Mouse (Mus musculus) heart, embryonic 14.5 days (tissue): ENCODE measurements around the gene Ccer2. TPM values are rescaled to one million over a fixed set of nuclear protein-coding genes. Genes with fewer than 3 reads are reported as not detected.

Experiments used
- ATAC-seq: fragments of 200-750 bp; cut with Nextera tagmentation; 2 replicates; pipeline ENCODE4 v1.8.0; 2017; ENCODE audit warnings: low read depth, moderate TSS enrichment; ENCODE audit not compliant: insufficient number of reproducible peaks, insufficient read depth, low FRiP score
- H3K27ac ChIP-seq, 2 experiments: fragments of 200-500 bp in 1 of 2; fragments of 300-500 bp in 1 of 2; sonication (generic) in 1 of 2; replicated peaks in 1 of 2; 2 replicates each; pipeline ENCODE4 v1.5.1; 2012 to 2014; ENCODE audit warnings: low read depth in 2 of 2, low read length in 2 of 2, control low read depth in 1 of 2, mild to moderate bottlenecking in 1 of 2, mixed read lengths in 1 of 2; ENCODE audit not compliant: control insufficient read depth in 1 of 2, insufficient read depth in 1 of 2
- H3K27me3 ChIP-seq: fragments of 300-500 bp; sonication (generic); 2 replicates; pipeline ENCODE4 v1.6.1; 2014; ENCODE audit warnings: mild to moderate bottlenecking, low read length, control low read depth; ENCODE audit not compliant: control insufficient read depth, insufficient read depth
- H3K36me3 ChIP-seq: fragments of 300-500 bp; sonication (generic); 2 replicates; pipeline ENCODE4 v1.6.1; 2014; ENCODE audit warnings: mild to moderate bottlenecking, control low read depth, low read length, mixed read lengths; ENCODE audit not compliant: control insufficient read depth, insufficient read depth
- H3K4me1 ChIP-seq, 2 experiments: fragments of 200-500 bp in 1 of 2; fragments of 300-500 bp in 1 of 2; sonication (generic) in 1 of 2; 2 replicates each; pipeline ENCODE4 v1.6.1; 2012 to 2014; ENCODE audit warnings: low read length in 2 of 2, control low read depth in 1 of 2, mixed read lengths in 1 of 2; ENCODE audit not compliant: control insufficient read depth in 2 of 2, insufficient read depth in 2 of 2
- H3K4me2 ChIP-seq: fragments of 300-500 bp; sonication (generic); 2 replicates; pipeline ENCODE4 v1.6.1; 2014; ENCODE audit warnings: mild to moderate bottlenecking, low read length
- H3K4me3 ChIP-seq, 2 experiments: fragments of 200-500 bp in 1 of 2; fragments of 300-500 bp in 1 of 2; sonication (generic) in 1 of 2; 2 replicates each; pipeline ENCODE4 v1.5.1; 2012 to 2014; ENCODE audit warnings: low read length in 2 of 2, mild to moderate bottlenecking in 2 of 2, control low read depth in 1 of 2, low read depth in 1 of 2, moderate library complexity in 1 of 2; ENCODE audit not compliant: control insufficient read depth in 1 of 2, insufficient read depth in 1 of 2
- H3K9ac ChIP-seq: fragments of 300-500 bp; sonication (generic); 2 replicates; pipeline ENCODE4 v1.6.1; 2014; ENCODE audit warnings: mild to moderate bottlenecking, low read length
- H3K9me3 ChIP-seq: fragments of 300-500 bp; sonication (generic); 2 replicates; pipeline ENCODE4 v1.6.1; 2016; ENCODE audit warnings: low read length, control low read depth; ENCODE audit not compliant: control insufficient read depth
- WGBS: fragments of 180-500 bp; shearing (Covaris S2); extraction: QIAGEN DNeasy Blood & Tissue Kit; methylation state at CpG from one replicate; pipeline ENCODE4 v1.1.7; 2014; 5-methylcytosine and 5-hydroxymethylcytosine counted together
- polyA plus RNA-seq: library from polyadenylated mRNA; unstranded; fragments of >200 nt; fragmentation: Nextera tagmentation; extraction: Ambion mirVana; gene quantifications from 2 replicates; pipeline ENCODE4 v1.2.1, GENCODE M21; 2014

The Ccer2 gene
- polyA plus RNA-seq, 1 experiment from 2014 or later = not detected

- H3K27me3 ChIP-seq = no peaks in the 10 kb centered on the region
- H3K9me3 ChIP-seq = no peaks in the 10 kb centered on the region
- no peak overlapping the region for H3K4me2 ChIP-seq
- H3K27ac ChIP-seq = no peak overlapping the region
- H3K36me3 ChIP-seq = peaks cover 8% of the 10 kb centered on the region; the same call in 1 of the 2 replicates
- H3K9ac ChIP-seq = no peak overlapping the region
- H3K4me1 ChIP-seq = peaks cover 9 to 19% of the 10 kb centered on the region in 2 experiments
- H3K4me3 ChIP-seq = no peak overlapping the region
- 90% methylated on average over 9 of the region's 9 CpGs for WGBS
- ATAC-seq = no peak
Measured at GRCm38 (mm10) chr7:28769414-28769958, 13.5 kb downstream of the Ccer2 start.

- no peak overlapping the region for H3K4me3 ChIP-seq
- 62% methylated on average over 3 of the region's 3 CpGs for WGBS
- peaks cover 9 to 18% of the 10 kb centered on the region in 2 experiments for H3K4me1 ChIP-seq
- peaks cover 8% of the 10 kb centered on the region; the same call in 1 of the 2 replicates for H3K36me3 ChIP-seq
- H3K4me2 ChIP-seq = no peak overlapping the region
- no peak overlapping the region for H3K27ac ChIP-seq
- no peaks in the 10 kb centered on the region for H3K27me3 ChIP-seq
- ATAC-seq = no peak
- H3K9ac ChIP-seq = no peak overlapping the region
- no peaks in the 10 kb centered on the region for H3K9me3 ChIP-seq
Measured at GRCm38 (mm10) chr7:28770309-28770708, 14.3 kb downstream of the Ccer2 start.

- WGBS = 84% methylated on average over 11 of the region's 11 CpGs
- Histone ChIP-seq H3K4me3 (no peak overlapping the region), H3K27ac (no peak overlapping the region), H3K4me1 (peaks cover 7 to 11% of the 10 kb centered on the region in 2 experiments), H3K27me3 (no peaks in the 10 kb centered on the region), H3K9me3 (no peaks in the 10 kb centered on the region), H3K9ac (no peak overlapping the region), H3K4me2 (no peak overlapping the region), H3K36me3 (peaks cover 11% of the 10 kb centered on the region)
- ATAC-seq = no peak
Measured at GRCm38 (mm10) chr7:28771867-28772266, 15.9 kb downstream of the Ccer2 start.

- 46% methylated on average over 3 of the region's 3 CpGs for WGBS
- no peak overlapping the region for H3K4me3 ChIP-seq
- no peaks in the 10 kb centered on the region for H3K27me3 ChIP-seq
- no peak overlapping the region for H3K27ac ChIP-seq
- H3K4me2 ChIP-seq = no peak overlapping the region
- H3K4me1 ChIP-seq = peaks cover 2 to 3% of the 10 kb centered on the region in 2 experiments; a peak in 1 of 4 replicates
- ATAC-seq = no peak
- peak overlapping the region; percentile 4; the same call in 1 of the 2 replicates for H3K9ac ChIP-seq
- H3K9me3 ChIP-seq = no peaks in the 10 kb centered on the region
- peaks cover 16% of the 10 kb centered on the region for H3K36me3 ChIP-seq
Measured at GRCm38 (mm10) chr7:28773163-28773562, 17.2 kb downstream of the Ccer2 start.

DNA sequence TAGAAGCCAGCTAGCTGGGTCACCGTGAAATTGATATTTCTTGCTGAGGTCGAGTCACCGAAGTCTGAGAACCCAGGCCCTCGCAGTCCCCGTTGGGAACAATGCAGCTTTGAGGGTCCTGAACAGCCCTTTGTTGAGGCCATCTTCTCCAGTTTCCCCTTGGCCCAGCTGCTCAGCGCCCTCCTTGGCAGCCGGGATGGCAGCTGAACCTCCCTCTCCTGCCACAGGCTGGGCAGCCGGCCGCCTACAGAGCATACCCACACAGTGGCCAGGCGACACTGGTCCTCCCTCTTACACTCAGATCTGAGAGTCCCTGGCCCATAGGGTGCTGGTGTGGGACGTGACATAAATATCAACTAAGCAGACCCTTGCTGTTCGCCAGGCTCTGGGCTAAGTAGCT, 18.2 kb downstream of the Ccer2 start:
- H3K4me1 ChIP-seq = peaks cover 2 to 3% of the 10 kb centered on the region in 2 experiments; a peak in 1 of 4 replicates
- H3K4me3 ChIP-seq = no peak overlapping the region
- no peak for ATAC-seq
- WGBS = 80% methylated on average over 12 of the region's 12 CpGs
- no peak overlapping the region for H3K27ac ChIP-seq
- H3K9me3 ChIP-seq = no peaks in the 10 kb centered on the region
- H3K36me3 ChIP-seq = peaks cover 16% of the 10 kb centered on the region
- no peak overlapping the region for H3K9ac ChIP-seq
- no peak overlapping the region for H3K4me2 ChIP-seq
- no peaks in the 10 kb centered on the region for H3K27me3 ChIP-seq

GRCm38 (mm10) chr7:28775129-28775528, 19.2 kb downstream of the Ccer2 start:
- Histone ChIP-seq H3K27me3 (no peaks in the 10 kb centered on the region), H3K4me1 (peaks cover 2 to 4% of the 10 kb centered on the region in 2 experiments), H3K9me3 (no peaks in the 10 kb centered on the region), H3K27ac (no peak overlapping the region), H3K4me2 (no peak overlapping the region), H3K36me3 (peaks cover 20% of the 10 kb centered on the region), H3K4me3 (no peak overlapping the region), H3K9ac (no peak overlapping the region)
- WGBS = 84% methylated on average over 7 of the region's 7 CpGs
- ATAC-seq = no peak

DNA sequence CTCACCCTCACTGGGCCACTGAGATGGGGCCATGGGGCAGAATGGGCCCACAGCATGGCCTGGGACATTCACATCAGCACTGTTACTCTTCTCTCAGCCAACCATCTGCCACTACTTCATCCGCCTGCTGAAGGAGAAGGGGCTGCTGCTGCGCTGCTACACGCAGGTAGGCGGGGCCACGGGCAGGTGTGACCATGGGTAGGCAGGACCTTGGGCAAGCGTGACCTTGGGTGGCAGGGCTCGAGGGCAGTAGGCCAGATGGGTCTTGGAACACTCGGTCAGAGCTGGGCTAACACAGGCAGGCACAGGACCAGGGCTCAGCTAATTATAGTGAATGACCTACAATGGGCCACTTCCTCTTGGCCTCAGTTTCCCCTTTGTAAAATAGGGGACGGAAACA, 22.9 kb downstream of the Ccer2 start:
- no peaks in the 10 kb centered on the region for H3K9me3 ChIP-seq
- H3K4me1 ChIP-seq = peaks cover 8 to 16% of the 10 kb centered on the region in 2 experiments
- no peak overlapping the region for H3K27ac ChIP-seq
- H3K4me3 ChIP-seq = no peak overlapping the region
- H3K4me2 ChIP-seq = no peak overlapping the region
- no peaks in the 10 kb centered on the region for H3K27me3 ChIP-seq
- no peak overlapping the region for H3K9ac ChIP-seq
- peaks cover 27% of the 10 kb centered on the region for H3K36me3 ChIP-seq
- WGBS = 84% methylated on average over 9 of the region's 9 CpGs
- ATAC-seq = no peak
